Mouse (Mus musculus): ENCODE measurements at regions not wholly inside any gene's neighbourhood (a gene's known extent, or its start where the extent isn't known, plus 50 kb on each side); places are given as distances from the start of the nearest gene placed in this dataset.

- no peak for TF ChIP-seq CTCF (IDR thresholded peaks at IDR 0.05; ENCODE audit: low read depth, low read length)
- no peak for TF ChIP-seq GATA2 (IDR thresholded peaks at IDR 0.05; ENCODE audit: borderline replicate concordance, low read depth, low read length)
- TF ChIP-seq GATA1 (IDR thresholded peaks at IDR 0.05; ENCODE audit: borderline replicate concordance, low read length), result no peak
These were observed 523.9 kb upstream of the Zic4 start for GRCm38 (mm10) chr9:90838184-90838926.
